8 mouse cellular contexts compared by ENCODE assay signal in genomic region chr13:44167186-44167585, GRCm38 (mm10).
DNase-seq lines count a peak whose midpoint lies in the region; ATAC-seq and TF ChIP-seq lines count a peak whose summit lies in the region.

No protein-coding gene starts in this region.

- H3K9ac ChIP-seq in forebrain, postnatal 0 days: no peak overlapping the region
- H3K9ac ChIP-seq in lung, embryonic 16.5 days (ENCODE audit: low read length): no peak overlapping the region
- H3K9ac ChIP-seq in heart, embryonic 13.5 days: no peak overlapping the region

- 52% methylated on average over 9 of the region's 9 CpGs for WGBS in forebrain, postnatal 0 days
- 75% methylated on average over 9 of the region's 9 CpGs for WGBS in forebrain, embryonic 10.5 days
- 40% methylated on average over 9 of the region's 9 CpGs for WGBS in lung, embryonic 16.5 days
- WGBS in lung, adult 2 months: 50% methylated on average over 9 of the region's 9 CpGs
- WGBS in heart, embryonic 13.5 days: 32% methylated on average over 9 of the region's 9 CpGs

- H3K4me1 ChIP-seq in forebrain, postnatal 0 days (ENCODE audit: insufficient read depth): no peaks in the 10 kb centered on the region
- 0 out of 2 replicates have a peak, but pooled peaks cover 16% of the 10 kb centered on the region for H3K4me1 ChIP-seq in forebrain, embryonic 10.5 days
- H3K4me1 ChIP-seq in lung, embryonic 16.5 days (replicated peaks; ENCODE audit: control insufficient read depth, insufficient read depth, low read length): peaks cover 9% of the 10 kb centered on the region
- no peaks in the 10 kb centered on the region for H3K4me1 ChIP-seq in lung, adult 2 months (ENCODE audit: control insufficient read depth, insufficient read depth, low read length)
- H3K4me1 ChIP-seq in heart, embryonic 13.5 days: peaks cover 23% of the 10 kb centered on the region

- H3K4me2 ChIP-seq in forebrain, postnatal 0 days (ENCODE audit: low read depth): no peak overlapping the region
- H3K4me2 ChIP-seq in lung, embryonic 16.5 days (ENCODE audit: low read depth, low read length): no peak overlapping the region
- H3K4me2 ChIP-seq in heart, embryonic 13.5 days: peak overlapping the region; percentile 45

- H3K27me3 ChIP-seq in forebrain, postnatal 0 days (ENCODE audit: insufficient read depth, low read length): no peaks in the 10 kb centered on the region
- H3K27me3 ChIP-seq in forebrain, embryonic 10.5 days (ENCODE audit: poor library complexity, severe bottlenecking): no peaks in the 10 kb centered on the region
- no peaks in the 10 kb centered on the region for H3K27me3 ChIP-seq in lung, embryonic 16.5 days (ENCODE audit: control insufficient read depth, insufficient read depth, low read depth, low read length)
- H3K27me3 ChIP-seq in heart, embryonic 13.5 days (replicated peaks): no peaks in the 10 kb centered on the region

- peak; percentile 66; the same call in 1 of the 2 replicates for ATAC-seq in forebrain, postnatal 0 days
- peak; percentile 41; the same call in 1 of the 2 replicates for ATAC-seq in lung, embryonic 16.5 days (ENCODE audit: low read depth)
- ATAC-seq in heart, embryonic 13.5 days (ENCODE audit: extremely low read depth, insufficient number of reproducible peaks, low FRiP score, low TSS enrichment): no peak

- no peaks in the 10 kb centered on the region for H3K9me3 ChIP-seq in forebrain, postnatal 0 days (ENCODE audit: low read length)
- H3K9me3 ChIP-seq in forebrain, embryonic 10.5 days: no peaks in the 10 kb centered on the region
- H3K9me3 ChIP-seq in lung, embryonic 16.5 days (ENCODE audit: control insufficient read depth, low read length): no peaks in the 10 kb centered on the region
- no peaks in the 10 kb centered on the region for H3K9me3 ChIP-seq in heart, embryonic 13.5 days

- H3K27ac ChIP-seq in forebrain, postnatal 0 days (ENCODE audit: low read depth, low read length): no peak overlapping the region
- H3K27ac ChIP-seq in forebrain, embryonic 10.5 days: no peak overlapping the region
- H3K27ac ChIP-seq in lung, embryonic 16.5 days (ENCODE audit: low read length): no peak overlapping the region
- H3K27ac ChIP-seq in heart, embryonic 13.5 days (replicated peaks): peak overlapping the region; percentile 37

- DNase-seq in forebrain, postnatal 0 days: peak; percentile 35
- no peak for DNase-seq in forebrain, embryonic 10.5 days (ENCODE audit: extremely low spot score, low spot score)
- no peak for DNase-seq in lung, adult 2 months
- peak; percentile 26 for DNase-seq in lung, postnatal 36 days
- DNase-seq in T-cell, adult 2 months (ENCODE audit: low spot score): no peak
- no peak for DNase-seq in thymus, postnatal 14 days

- no peaks in the 10 kb centered on the region for H3K36me3 ChIP-seq in forebrain, postnatal 0 days (ENCODE audit: insufficient read depth)
- H3K36me3 ChIP-seq in forebrain, embryonic 10.5 days (replicated peaks): no peaks in the 10 kb centered on the region
- no peaks in the 10 kb centered on the region for H3K36me3 ChIP-seq in lung, embryonic 16.5 days (ENCODE audit: control insufficient read depth, insufficient read depth, low read length)
- no peaks in the 10 kb centered on the region for H3K36me3 ChIP-seq in heart, embryonic 13.5 days

- H3K4me3 ChIP-seq in forebrain, postnatal 0 days (ENCODE audit: low read depth, low read length): no peak overlapping the region
- no peak overlapping the region for H3K4me3 ChIP-seq in forebrain, embryonic 10.5 days
- H3K4me3 ChIP-seq in lung, embryonic 16.5 days (ENCODE audit: low read length): no peak overlapping the region
- no peak overlapping the region for H3K4me3 ChIP-seq in lung, adult 2 months (replicated peaks; ENCODE audit: extremely low read depth, low read depth, low read length)
- no peak overlapping the region for H3K4me3 ChIP-seq in heart, embryonic 13.5 days

- no peak for TF ChIP-seq POLR2A in lung, adult 2 months (IDR thresholded peaks at IDR 0.05; ENCODE audit: borderline replicate concordance, extremely low read depth, low read depth, low read length)

- TF ChIP-seq CTCF in forebrain, postnatal 0 days (IDR thresholded peaks at IDR 0.05; ENCODE audit: low read depth): no peak
- TF ChIP-seq CTCF in lung, adult 2 months (IDR thresholded peaks at IDR 0.05; ENCODE audit: insufficient read depth, low read length): no peak

Comparison
In these comparisons a context has a peak if more than half of its experiments do, and no peak if none do; other contexts are left out.
1. DNase-seq: peak in forebrain, postnatal 0 days (single experiment) and lung, postnatal 36 days (single experiment); none in forebrain, embryonic 10.5 days (single experiment), lung, adult 2 months (single experiment), T-cell, adult 2 months (single experiment) and thymus, postnatal 14 days (single experiment).